Mouse (Mus musculus): Measurements from ENCODE around the gene Pdcd11.

- no peak for TF ChIP-seq CTCF (IDR thresholded peaks at IDR 0.05; ENCODE audit: control insufficient read depth, insufficient read depth, insufficient replicate concordance, low read depth, low read length)
- TF ChIP-seq POLR2A (IDR thresholded peaks at IDR 0.05; ENCODE audit: control insufficient read depth, low read depth, low read length): no peak
Observed at GRCm38 (mm10) chr19:47176916-47177505, 86.4 kb downstream of the Pdcd11 start.
